Mouse (Mus musculus) heart, embryonic 11.5 days (tissue): ENCODE measurements around the gene Rexo1. TPM values are rescaled to one million over a fixed set of nuclear protein-coding genes. Genes with fewer than 3 reads are reported as not detected.
A peak's percentile ranks its signal among the peaks of the same experiment; 100 is the strongest.

Source experiments
- ATAC-seq: fragments of 200-750 bp; cut with Nextera tagmentation; replicated peaks from 2 replicates; pipeline ENCODE4 v1.8.0; 2017; ENCODE audit warnings: moderate library complexity; ENCODE audit not compliant: insufficient number of reproducible peaks, low FRiP score, low TSS enrichment
- H3K27ac ChIP-seq: fragments of 300-500 bp; sonication (generic); 2 replicates; pipeline ENCODE4 v1.5.1; 2014; ENCODE audit warnings: mild to moderate bottlenecking, low read depth, low read length
- H3K27me3 ChIP-seq: fragments of 300-500 bp; sonication (generic); 2 replicates; pipeline ENCODE4 v1.6.1; 2014; ENCODE audit warnings: mild to moderate bottlenecking, low read length, mixed read lengths; ENCODE audit not compliant: control insufficient read depth, insufficient read depth
- H3K36me3 ChIP-seq: fragments of 300-500 bp; sonication (generic); 2 replicates; pipeline ENCODE4 v1.6.1; 2014; ENCODE audit warnings: mild to moderate bottlenecking, low read length, moderate library complexity, mixed read lengths; ENCODE audit not compliant: control insufficient read depth, insufficient read depth
- H3K4me1 ChIP-seq: fragments of 300-500 bp; sonication (generic); 2 replicates; pipeline ENCODE4 v1.6.1; 2014; ENCODE audit warnings: low read length; ENCODE audit not compliant: control insufficient read depth, insufficient read depth
- H3K4me2 ChIP-seq: fragments of 300-500 bp; sonication (generic); 2 replicates; pipeline ENCODE4 v1.6.1; 2014; ENCODE audit warnings: mild to moderate bottlenecking, moderate library complexity
- H3K4me3 ChIP-seq: fragments of 300-500 bp; sonication (generic); 2 replicates; pipeline ENCODE4 v1.5.1; 2014; ENCODE audit warnings: low read depth, low read length
- H3K9ac ChIP-seq: fragments of 300-500 bp; sonication (generic); 2 replicates; pipeline ENCODE4 v1.6.1; 2014; ENCODE audit warnings: mild to moderate bottlenecking, low read depth, low read length, moderate library complexity
- H3K9me3 ChIP-seq: fragments of 300-500 bp; sonication (generic); replicated peaks from 2 replicates; pipeline ENCODE4 v1.6.1; 2016; ENCODE audit warnings: low read length; ENCODE audit not compliant: control insufficient read depth
- WGBS: fragments of 180-500 bp; shearing (Covaris S2); extraction: QIAGEN DNeasy Blood & Tissue Kit; methylation state at CpG from one replicate; pipeline ENCODE4 v1.1.7; 2014; ENCODE audit not compliant: insufficient replicate concordance; 5-methylcytosine and 5-hydroxymethylcytosine counted together
- polyA plus RNA-seq: library from polyadenylated mRNA; unstranded; fragments of >200 nt; fragmentation: Nextera tagmentation; extraction: Ambion mirVana; gene quantifications from 2 replicates; pipeline ENCODE4 v1.2.1, GENCODE M21; 2014

The Rexo1 gene
- polyA plus RNA-seq, 1 experiment from 2014 or later = 18.1 TPM

DNA sequence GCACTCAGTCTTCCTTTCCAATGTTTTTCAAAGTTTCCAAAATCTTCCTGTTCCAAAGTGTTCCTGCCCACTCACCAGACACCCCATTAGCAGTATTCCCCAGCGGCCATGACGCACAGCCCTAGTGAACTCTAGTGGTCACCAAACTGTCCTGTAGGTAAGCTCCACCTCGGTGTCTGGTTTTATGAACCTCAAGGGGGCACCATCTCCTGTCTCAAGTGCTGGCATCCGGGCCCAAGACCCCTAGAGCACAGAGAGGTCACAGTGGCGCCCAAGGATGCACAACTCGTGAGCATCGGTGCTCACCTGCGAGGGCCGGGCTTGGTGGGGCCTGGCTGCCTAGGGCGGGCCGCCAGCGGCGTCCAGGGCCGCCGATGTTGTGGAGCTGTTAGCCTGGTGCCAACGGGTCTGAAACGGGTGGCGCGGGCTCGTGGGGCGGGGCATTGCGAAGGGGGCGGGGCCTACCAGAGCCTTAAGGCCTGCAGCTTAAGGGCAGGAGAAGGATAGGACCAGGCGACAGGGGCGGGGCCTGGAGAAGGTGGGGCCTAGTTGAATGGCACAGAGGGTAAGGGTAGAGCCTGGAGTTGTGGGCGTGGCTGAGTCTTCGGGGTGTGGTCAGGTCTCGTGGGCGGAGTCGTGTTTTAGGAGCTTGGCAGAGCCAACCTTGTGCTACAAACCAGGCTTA is 22.5 kb downstream of the Rexo1 start, which contains the start of gene Atp8b3:
Gene Atp8b3 (minus strand): TSS at position 415 of the 685 bp plus-strand sequence.
- Histone ChIP-seq H3K36me3 (peaks cover 13% of the 10 kb centered on the region), H3K4me3 (peak within 1 kb of the TSS; percentile 29), H3K27me3 (peaks cover 26% of the 10 kb centered on the region), H3K9ac (peak within 1 kb of the TSS; percentile 23; the same call in 1 of the 2 replicates), H3K4me2 (peak within 1 kb of the TSS; percentile 59), H3K27ac (no peak within 1 kb of the TSS), H3K9me3 (no peaks in the 10 kb centered on the region), H3K4me1 (peaks cover 5% of the 10 kb centered on the region; the same call in 1 of the 2 replicates)
- WGBS = 2% methylated on average over 30 of the region's 30 CpGs
- ATAC-seq = peak; percentile 80

DNA sequence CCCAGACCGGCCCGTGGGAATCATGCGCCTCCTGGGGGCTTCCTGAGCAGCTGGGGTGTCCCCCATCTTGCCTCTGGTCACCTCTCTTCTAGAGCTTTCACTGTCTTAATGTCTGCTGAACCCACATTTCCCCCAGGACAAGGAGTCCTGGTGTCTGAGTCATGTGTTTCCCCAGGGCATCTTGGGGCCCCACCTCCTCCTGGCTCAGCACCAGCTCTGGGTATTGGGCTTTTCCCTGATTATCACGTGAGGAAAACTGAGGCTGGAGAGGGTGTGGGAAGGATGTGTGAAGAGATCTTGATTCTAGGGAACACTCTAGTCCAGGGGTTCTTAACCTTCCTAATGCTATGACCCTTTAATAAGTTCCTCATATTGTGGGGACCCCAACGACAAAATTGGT is 23.2 kb downstream of the Rexo1 start:
- WGBS = 53% methylated on average over 5 of the region's 5 CpGs
- no peak overlapping the region for H3K4me2 ChIP-seq
- H3K36me3 ChIP-seq = peaks cover 9% of the 10 kb centered on the region
- no peak overlapping the region for H3K9ac ChIP-seq
- no peak overlapping the region for H3K27ac ChIP-seq
- peaks cover 5% of the 10 kb centered on the region; the same call in 1 of the 2 replicates for H3K4me1 ChIP-seq
- H3K9me3 ChIP-seq = no peaks in the 10 kb centered on the region
- H3K4me3 ChIP-seq = no peak overlapping the region
- ATAC-seq = no peak
- peaks cover 26% of the 10 kb centered on the region for H3K27me3 ChIP-seq

DNA sequence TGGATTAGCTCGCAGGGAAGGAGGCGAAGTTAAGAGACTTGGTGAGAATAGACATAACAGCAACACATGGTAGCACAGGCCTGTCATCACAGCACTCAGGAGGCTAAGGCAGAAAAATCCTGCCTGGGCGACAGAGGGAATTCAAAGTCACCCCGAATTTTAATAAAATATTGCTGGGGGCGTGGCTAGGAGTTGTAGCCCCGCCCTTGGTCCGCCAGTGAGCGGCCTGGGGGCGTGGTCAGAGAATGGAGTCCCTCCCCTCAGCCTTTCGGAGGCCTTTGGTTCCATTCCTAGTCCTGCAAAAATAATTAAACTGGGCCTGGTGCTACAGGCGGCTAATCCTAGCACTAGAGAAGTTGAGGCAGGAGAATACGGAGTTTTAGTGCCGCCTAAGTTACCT is 25.6 kb downstream of the Rexo1 start:
- Histone ChIP-seq H3K27me3 (peaks cover 26% of the 10 kb centered on the region), H3K4me1 (peaks cover 5% of the 10 kb centered on the region; the same call in 1 of the 2 replicates), H3K9me3 (no peaks in the 10 kb centered on the region), H3K36me3 (no peaks in the 10 kb centered on the region), H3K4me3 (0 out of 2 replicates have a peak overlapping the region, but pooled peaks have one; percentile 13), H3K9ac (peak overlapping the region; percentile 6; the same call in 1 of the 2 replicates), H3K27ac (no peak overlapping the region), H3K4me2 (peak overlapping the region; percentile 42)
- no peak for ATAC-seq
- WGBS = 12% methylated on average over 13 of the region's 13 CpGs

DNA sequence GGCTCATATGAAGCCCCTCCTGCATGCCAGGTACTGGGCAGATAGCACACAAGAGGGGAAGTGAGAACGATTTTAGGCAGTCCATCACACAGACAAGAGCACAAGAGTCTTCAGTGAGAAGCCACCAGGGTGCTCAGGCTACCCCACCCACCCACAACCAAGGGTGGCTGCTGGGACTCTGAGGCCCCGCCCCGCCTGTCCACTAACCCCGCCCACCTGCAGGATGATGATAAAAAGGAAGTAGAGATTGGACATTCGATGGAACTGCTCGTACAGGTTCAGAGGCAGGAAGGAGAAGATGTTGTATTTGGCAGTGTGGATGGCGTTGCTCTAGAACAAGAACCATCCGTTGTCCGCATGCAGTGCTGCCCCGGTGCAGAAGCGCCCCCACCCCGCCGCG is 26.3 kb downstream of the Rexo1 start:
- no peaks in the 10 kb centered on the region for H3K36me3 ChIP-seq
- H3K4me2 ChIP-seq = peak overlapping the region; percentile 42
- no peak for ATAC-seq
- no peaks in the 10 kb centered on the region for H3K9me3 ChIP-seq
- peaks cover 5% of the 10 kb centered on the region; the same call in 1 of the 2 replicates for H3K4me1 ChIP-seq
- H3K9ac ChIP-seq = peak overlapping the region; percentile 6; the same call in 1 of the 2 replicates
- peaks cover 26% of the 10 kb centered on the region for H3K27me3 ChIP-seq
- peak overlapping the region; percentile 13 for H3K4me3 ChIP-seq
- H3K27ac ChIP-seq = no peak overlapping the region
- 10% methylated on average over 14 of the region's 14 CpGs for WGBS

DNA sequence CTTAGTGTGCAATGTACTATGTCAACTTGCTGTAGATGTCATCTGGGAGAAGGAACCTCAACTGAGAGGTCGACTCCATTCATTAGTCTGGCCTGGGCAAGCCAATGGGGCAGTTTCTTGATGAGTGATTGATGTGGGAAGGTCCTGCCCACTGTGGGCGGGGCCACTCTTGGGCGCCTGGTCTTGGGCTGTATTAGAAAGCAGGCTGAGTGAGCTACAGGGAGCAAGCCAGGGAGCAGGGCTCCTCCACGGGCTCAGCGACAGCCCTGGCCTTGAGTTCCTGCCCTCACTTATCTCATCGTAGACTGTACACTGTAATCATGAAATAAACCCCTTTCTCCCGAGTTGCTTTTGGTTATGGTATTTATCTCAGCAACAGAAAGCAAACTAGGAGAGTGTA is 27.7 kb downstream of the Rexo1 start:
- no peaks in the 10 kb centered on the region for H3K36me3 ChIP-seq
- H3K4me2 ChIP-seq = no peak overlapping the region
- peaks cover 3% of the 10 kb centered on the region; the same call in 1 of the 2 replicates for H3K4me1 ChIP-seq
- 6% methylated on average over 7 of the region's 7 CpGs for WGBS
- no peak overlapping the region for H3K9ac ChIP-seq
- H3K27ac ChIP-seq = no peak overlapping the region
- ATAC-seq = no peak
- H3K9me3 ChIP-seq = no peaks in the 10 kb centered on the region
- peaks cover 24% of the 10 kb centered on the region for H3K27me3 ChIP-seq
- H3K4me3 ChIP-seq = no peak overlapping the region

DNA sequence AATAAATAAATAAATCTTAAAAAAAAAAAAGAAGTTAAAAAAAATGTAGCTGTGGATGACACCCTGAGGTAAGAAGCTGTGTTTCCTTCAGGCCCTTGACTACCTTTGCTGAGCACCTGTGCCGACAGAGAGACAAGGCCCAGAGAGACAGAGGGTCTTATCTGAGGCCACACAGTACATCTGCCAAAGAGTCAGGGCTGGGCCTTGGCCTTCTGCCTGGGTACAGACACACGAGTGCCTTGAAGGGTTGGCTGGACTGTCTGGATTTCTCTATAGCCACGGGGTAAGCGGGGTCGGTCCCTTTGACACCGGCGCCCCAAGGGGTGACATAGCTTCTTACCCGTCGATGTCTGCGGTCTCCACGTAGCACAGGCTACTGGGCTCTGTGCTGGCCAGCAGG is 28.6 kb downstream of the Rexo1 start:
- Histone ChIP-seq H3K27me3 (peaks cover 21% of the 10 kb centered on the region), H3K4me2 (no peak overlapping the region), H3K36me3 (no peaks in the 10 kb centered on the region), H3K9me3 (no peaks in the 10 kb centered on the region), H3K9ac (no peak overlapping the region), H3K4me1 (peaks cover 3% of the 10 kb centered on the region; the same call in 1 of the 2 replicates), H3K27ac (no peak overlapping the region), H3K4me3 (no peak overlapping the region)
- ATAC-seq = no peak
- WGBS = 81% methylated on average over 11 of the region's 11 CpGs

DNA sequence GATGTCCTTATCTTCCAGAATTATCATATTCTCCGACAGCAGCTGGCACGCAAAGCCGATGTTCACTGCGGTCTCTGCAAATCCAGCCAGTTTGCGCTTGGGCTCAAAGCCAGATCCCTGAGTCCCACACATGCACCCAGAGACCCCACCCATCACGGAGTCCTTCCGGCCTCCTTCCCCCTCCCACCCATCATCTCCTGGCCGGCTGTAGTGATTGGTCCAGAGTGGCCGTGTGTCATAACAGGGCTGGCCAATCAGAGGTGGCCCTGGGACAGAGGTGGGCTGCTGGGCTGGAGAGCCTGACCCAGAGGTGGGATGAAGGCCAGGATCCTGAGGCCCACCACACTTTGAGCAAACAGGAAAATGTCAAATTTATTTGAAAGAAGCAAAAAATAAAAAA is 35.2 kb downstream of the Rexo1 start:
- Histone ChIP-seq H3K36me3 (no peaks in the 10 kb centered on the region), H3K27me3 (peaks cover 8% of the 10 kb centered on the region), H3K9me3 (no peaks in the 10 kb centered on the region), H3K27ac (no peak overlapping the region), H3K4me3 (no peak overlapping the region), H3K9ac (no peak overlapping the region), H3K4me1 (no peaks in the 10 kb centered on the region), H3K4me2 (peak overlapping the region; percentile 10)
- ATAC-seq = no peak; the same call in 1 of the 2 replicates
- 22% methylated on average over 9 of the region's 9 CpGs for WGBS

DNA sequence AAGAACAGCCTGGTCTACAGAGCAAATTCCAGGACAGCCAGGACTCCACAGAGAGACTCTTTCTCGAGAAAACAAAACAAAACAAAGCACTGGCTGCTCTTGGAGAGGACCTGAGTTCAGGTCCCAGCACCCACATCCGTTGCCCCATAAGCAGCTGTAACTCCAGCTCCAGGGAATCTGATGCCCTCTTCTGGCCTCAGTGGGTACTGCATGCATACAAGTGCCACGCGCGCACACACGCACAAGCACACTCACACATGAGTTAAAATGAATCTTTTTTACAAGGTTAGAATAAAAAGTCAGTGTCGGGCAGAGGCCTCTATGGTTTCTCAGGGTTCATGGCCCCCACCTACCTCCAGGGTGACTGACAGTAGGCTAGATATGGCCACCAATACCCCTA is 38.1 kb downstream of the Rexo1 start:
- peaks cover 8% of the 10 kb centered on the region; the same call in 1 of the 2 replicates for H3K27me3 ChIP-seq
- H3K36me3 ChIP-seq = no peaks in the 10 kb centered on the region
- no peaks in the 10 kb centered on the region for H3K4me1 ChIP-seq
- H3K9me3 ChIP-seq = no peaks in the 10 kb centered on the region
- no peak for ATAC-seq
- no peak overlapping the region for H3K4me2 ChIP-seq
- 90% methylated on average over 7 of the region's 7 CpGs for WGBS
- no peak overlapping the region for H3K27ac ChIP-seq
- no peak overlapping the region for H3K9ac ChIP-seq
- no peak overlapping the region for H3K4me3 ChIP-seq

DNA sequence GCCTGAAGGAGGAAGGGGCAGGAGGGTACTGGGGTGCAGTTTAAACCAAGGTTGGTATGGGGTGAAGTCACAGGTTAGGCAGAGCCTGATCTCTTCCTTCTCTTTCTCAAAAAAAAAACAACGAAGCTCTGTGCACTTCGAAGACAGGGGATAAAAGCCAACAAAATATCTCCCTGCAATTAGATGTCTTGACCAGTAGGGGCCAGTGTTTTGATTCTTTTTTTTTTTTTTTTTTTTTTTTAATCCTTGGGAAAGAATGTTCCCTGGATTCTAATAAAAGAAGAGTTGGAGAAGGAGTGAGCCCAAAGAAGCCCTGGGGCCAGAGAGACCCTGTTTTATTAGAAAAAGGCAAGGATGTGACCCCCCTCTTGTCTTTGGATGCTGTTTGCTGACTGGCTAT is 42.1 kb downstream of the Rexo1 start:
- ATAC-seq = no peak
- Histone ChIP-seq H3K9me3 (no peaks in the 10 kb centered on the region), H3K4me1 (no peaks in the 10 kb centered on the region), H3K4me3 (no peak overlapping the region), H3K9ac (no peak overlapping the region), H3K4me2 (no peak overlapping the region), H3K27me3 (peaks cover 19% of the 10 kb centered on the region), H3K36me3 (no peaks in the 10 kb centered on the region), H3K27ac (no peak overlapping the region)
- 45% methylated on average over 2 of the region's 2 CpGs for WGBS
